Mouse (Mus musculus): ENCODE measurements around the gene Mtfr1l.

The Mtfr1l gene

DNA sequence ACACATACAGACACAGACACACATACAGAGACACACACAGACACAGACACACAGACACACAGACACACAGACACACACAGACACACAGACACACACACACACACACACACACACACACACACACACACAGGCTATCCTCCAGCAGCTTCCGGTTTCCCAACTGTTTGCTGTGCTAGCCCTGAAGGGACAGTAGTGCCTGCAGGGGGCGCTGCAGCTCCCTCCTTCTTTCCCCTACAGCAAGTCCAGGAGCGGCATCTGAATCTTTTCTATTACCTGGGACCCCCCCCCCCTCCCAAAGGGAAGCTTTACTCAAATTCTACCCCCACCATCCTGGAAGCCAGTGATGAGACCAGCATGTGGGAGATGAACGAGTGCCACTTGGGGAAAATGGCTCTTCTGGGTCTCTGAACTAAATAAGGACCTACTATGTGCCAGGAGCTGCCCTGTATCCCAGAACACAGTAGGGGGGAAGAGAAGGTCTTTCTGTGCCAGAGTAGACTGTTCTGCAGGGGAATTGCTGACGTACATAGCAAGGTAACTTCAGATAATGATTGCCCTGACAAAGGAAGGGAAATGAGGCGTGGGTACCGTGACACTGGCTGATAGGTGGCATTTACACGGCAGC lies 20.9 kb upstream of the Mtfr1l start:
- peak; percentile 69 to 78 for DNase-seq

DNA sequence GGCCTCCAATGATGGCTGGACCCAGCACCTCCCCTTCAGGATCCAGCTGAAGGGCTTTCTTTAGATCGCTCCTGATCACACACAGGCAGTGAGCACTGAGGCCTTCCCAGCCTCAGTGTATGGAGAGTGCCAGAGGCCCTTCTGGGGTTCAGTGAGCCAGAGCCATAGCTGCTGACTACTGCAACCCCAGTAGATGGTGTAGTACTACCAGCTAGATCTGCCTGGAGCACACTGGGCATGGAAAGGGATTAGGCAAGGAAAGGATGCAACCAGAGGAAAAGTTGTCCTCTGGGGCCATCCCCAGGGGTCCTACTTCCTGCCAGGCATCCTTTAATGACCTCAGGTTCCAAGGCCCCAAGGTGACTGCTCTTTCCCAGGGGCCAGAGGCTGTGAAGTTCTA lies 18.4 kb upstream of the Mtfr1l start:
- DNase-seq: no peak

DNA sequence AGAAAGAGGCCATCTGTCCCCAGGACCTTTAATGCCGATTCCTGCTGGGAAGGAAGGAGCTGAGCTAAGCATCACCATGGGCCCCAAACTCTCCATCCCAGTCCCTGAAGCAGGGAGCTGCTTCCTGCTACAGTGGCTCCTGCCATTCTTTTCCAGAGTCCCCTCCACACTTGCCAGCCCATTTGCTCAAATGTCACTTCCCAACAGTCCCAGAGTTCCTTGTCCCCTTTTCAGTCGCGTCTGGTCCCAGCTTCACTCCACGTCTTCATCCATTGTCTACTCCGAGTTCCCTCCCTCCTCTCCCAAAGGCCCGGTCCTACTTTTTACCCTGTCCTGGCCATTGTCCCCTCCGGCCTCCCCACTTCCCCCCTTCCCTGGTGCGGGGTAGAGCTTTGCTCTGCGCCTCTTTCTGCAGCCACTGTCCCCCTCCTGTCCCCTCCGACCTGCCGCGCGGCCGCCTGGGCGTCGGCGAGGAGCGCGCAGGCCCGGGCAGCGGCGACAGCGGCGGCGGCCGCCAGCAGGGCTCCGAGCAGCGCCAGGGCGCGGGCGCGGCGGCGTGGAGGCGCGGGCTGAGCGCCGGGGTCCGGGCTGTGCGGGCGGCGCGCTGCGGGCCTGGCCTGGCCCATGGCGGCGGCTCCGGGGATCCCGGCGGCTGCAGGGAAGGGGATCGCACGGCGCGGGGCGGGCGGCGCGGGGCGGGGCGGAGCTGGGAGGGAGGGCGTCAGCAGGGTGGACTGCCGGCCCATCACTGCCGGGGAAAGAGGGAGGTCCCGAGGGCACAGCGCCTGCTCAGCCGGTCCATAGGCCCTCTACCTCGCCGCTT lies 16.5 kb upstream of the Mtfr1l start, which contains the start of gene Selenon:
Selenon (minus strand) TSS at position 673 of the 823 bp plus-strand sequence.
- peak; percentile 78 to 83 for DNase-seq

DNA sequence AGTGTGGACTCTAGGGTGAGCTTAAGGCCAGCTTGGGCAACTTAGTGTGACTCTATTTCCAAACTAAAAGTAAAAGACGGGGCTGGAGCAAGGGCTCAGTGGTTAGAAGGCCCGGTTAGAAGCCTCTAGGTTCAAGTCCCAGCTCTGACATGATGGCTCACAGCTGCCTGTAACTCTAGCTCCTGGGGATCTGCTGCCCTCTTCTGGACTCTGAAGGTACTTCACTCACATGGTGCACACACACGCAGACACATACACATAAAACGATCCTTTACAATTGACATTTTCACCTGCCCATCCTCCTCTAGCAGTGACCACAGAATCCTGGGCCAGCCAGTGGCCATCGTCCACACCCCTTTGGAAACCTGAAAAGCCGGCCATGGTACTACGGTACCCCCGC lies 14.7 kb upstream of the Mtfr1l start:
- DNase-seq: no peak

DNA sequence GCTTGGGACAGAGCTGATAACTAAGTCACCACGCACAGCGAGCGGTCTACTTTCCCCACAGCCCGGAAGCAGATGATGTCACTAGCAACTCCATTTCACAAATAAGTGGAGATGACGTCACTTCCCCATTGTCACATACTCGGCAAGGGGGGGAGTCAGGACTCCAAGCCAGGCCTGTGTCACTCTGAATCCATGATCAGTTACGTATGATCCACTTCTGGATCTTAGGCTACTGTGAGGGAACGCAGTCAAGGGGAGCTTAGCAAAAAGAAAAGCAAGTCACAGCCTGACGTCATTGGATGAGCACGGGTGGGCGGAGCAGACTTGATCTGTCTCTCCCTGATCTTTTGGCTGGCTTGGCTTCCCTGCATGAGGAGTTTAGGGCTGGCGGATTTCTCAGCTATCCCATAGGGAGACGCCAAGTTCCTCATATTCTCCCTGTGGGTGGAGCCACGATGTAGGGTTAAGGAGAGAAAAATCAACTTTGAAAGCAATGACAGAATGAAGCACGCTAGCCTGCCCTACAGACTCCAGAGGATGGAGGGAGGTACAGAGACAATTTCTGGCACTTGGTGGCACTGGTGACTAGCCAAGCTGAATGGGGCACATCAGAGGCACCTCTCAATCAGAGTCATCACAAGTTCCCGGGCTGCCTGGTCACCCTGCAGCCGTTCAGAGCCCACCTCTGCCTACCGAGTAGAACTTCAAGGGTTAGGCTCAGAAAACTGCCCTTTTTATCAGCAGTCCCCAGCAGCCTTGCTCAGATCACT lies 13.2 kb upstream of the Mtfr1l start:
- DNase-seq: peak in 1 of 2 experiments; percentile 27

DNA sequence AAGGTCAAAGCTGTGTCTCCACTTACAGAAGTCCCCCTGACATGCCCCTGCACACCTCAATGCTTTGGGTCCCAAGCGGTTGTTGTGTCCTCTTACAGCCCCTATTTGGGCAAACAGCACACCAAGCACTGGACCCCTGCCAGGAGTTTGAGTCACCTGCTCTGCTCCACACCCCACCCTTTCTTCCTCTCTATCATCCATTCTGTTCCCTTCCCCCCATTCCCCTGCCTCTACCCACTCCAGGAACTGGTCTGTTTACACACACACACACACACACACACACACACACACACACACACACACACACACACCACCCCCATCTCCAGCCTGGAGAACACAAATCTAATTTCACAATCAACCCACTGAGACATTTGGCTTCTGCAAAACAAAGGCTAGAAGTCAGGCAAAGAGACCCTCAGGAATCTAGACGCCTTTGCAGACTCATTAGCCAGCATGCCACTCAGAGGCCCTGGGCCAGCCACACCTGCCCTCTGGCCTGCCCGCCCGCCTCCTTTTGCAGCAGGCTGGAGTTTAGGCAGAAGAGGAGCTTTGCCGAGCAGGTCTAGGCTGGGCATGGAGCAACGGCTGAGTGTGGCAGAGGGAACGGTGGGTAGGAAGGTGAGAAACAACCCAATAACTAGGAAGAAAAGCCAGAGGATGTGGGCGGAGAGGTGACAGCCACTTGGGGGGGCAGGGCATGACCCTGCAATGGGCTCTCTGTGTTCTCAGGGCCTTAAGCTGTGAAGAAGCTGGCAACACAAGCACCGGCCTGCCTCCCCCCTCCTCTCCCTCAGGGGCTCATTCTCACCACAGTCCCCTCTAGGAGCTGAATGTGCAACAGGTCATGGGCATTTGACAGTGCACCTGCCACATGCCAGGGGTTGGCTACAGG lies 11.9 kb upstream of the Mtfr1l start:
- DNase-seq: no peak

DNA sequence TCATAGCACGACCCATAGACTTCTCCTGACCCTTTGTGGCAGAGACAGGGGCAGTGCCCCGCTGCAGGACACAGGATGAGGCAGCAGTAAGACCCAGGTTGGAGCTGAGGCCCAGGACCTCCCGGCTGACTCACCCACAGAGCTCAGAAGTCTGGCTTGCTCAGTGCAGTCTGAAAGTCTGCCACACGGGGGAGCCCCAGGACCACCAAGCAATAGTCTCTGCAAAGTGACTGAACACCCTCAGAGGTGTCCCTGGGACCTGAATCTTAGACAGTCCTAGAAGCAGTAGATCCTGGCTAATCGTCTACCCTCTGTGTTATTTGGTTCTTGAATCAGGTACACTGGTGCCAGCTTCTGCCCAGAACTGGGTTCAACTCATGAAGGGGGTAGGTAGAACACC lies 8.1 kb upstream of the Mtfr1l start:
- peak; percentile 96 to 97 for DNase-seq

DNA sequence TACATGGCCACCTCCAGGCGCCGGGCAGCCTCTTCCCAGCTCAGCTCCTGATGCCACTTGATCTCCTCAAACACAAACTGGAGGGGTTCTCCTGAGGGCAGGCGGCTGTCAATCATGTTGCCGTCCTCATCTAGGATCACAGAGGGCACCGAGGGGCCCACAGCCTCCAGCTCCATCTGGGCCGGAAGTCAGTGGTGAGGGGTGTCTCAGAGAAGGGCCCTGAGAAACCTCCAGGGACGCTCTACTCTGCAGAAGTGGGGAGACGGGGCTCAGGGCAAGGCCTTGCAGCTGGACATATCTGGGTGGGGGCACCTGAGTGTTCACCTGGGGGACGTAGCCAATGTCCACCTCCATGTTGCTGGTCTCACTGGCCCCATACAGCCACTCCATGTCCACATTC lies 7.5 kb upstream of the Mtfr1l start:
- no peak for DNase-seq

DNA sequence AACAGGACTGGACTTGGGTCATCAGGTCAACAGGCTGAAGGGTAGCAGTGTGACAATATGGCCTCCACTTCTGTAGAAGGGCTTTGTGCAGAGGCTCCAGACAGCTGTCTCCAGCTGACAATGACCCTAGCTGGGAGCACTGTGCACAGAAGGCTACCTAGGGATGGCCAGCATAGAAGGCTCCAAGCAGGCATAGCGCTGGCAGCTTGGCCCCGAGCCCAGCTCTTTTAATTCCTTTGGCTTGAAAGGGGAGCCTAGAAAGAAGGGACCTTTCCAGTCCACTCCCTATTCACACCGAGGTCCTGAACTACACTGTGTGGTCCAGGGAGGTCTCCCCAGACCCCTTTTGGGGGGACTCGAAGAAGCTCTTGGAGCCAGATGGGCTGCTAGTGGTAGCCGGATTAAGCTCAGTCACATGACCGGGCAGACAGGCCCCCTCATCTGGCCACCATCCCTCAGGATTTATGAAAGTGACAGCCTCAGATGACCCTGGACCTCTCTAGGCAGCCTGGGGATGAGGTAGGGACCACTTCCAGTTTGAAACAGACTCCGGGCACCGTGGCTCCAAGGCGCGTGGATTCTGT lies 3.9 kb upstream of the Mtfr1l start:
- no peak for DNase-seq

DNA sequence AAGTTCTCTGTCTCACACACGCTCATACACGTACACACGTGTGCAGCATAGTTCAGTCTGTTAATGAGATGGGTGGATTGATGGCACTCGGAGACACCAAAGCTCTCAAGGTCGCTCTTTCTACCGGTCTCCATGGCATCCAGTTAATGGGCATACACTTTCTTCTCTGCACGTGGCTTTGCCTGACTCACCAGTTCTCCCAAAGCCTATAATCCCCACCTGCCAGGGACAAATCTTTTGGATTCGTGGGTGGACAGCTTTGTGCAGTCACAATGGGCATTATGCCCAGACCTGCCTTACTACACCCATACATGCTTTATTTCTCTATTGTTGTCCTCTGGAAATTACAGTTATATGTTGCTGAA lies 582 bp upstream of the Mtfr1l start:
- DNase-seq: no peak

DNA sequence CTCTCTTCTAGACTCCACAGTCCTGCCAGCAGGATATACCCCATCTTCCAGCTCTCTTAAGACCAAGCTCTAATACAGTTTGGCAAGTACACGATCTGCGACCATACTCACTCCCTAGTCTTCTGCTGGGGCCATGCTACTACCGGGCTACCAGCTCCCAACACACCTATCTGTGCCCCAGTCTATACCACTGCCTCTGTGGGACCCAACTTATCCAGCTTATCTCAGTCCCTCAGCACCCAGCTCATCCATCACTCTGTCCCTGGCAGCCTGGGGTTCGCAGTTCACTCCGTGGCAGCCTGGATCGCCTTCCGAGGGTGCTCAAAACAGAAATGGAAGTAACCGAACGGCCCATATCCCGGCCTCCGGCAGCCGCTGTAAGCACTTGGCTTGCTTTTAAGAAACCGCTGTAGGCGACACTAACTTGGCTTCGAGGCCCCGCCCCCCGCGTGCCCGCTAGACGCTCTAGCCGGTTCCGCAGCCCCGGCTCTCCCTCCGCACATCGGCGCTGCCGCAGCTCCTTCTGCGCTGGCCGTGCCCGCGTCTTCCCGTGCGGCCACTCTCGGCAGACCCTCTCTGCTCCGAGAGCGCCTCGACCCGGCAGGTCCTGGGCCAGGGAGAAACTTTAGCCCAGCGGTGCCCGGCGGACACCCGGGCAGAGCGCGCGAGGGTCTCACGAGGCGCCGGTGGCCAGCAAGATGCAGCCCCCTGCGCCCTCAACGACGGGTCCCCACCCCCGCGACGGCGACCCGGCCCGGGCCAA lies 882 bp downstream of the Mtfr1l start:
- peak; percentile 82 to 88 for DNase-seq

DNA sequence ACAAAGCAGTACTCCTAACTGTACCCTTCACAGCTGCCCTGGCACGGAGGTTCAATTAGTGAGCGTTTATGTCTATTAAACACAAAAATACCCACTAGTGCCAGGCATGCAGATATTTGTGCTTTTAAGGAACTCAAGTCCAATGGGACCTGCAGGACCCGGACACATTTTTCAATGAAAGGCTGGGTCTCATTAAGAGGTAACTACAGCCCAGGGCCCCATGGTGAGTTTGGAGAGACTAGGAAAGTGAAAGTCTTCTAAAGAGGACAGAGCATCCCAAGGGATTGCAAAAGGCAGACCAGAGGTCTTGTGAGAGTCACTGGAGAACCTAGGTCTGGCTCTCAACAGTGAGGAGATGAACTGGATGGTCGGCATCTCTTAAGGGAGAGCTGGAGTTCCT lies 1.8 kb downstream of the Mtfr1l start:
- DNase-seq: no peak

DNA sequence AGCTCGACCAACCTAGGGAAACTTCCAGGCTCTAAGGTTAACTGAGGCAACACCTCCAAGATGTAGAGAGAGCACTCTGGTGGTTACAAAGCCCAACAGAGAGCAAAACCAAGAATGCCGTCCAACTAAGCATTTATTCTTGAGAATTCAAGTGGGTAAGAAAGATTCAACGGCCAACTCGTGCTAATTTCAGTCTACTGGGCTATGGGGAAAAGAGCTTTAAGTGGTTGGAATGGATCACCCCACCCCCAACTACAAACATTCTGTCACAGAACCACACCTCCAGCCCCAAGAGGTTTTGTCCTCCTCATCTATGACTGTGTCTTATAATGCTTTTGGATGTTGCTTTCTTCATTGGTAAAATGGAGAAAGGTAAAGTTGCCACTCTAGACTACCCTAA lies 2.3 kb downstream of the Mtfr1l start:
- no peak for DNase-seq

DNA sequence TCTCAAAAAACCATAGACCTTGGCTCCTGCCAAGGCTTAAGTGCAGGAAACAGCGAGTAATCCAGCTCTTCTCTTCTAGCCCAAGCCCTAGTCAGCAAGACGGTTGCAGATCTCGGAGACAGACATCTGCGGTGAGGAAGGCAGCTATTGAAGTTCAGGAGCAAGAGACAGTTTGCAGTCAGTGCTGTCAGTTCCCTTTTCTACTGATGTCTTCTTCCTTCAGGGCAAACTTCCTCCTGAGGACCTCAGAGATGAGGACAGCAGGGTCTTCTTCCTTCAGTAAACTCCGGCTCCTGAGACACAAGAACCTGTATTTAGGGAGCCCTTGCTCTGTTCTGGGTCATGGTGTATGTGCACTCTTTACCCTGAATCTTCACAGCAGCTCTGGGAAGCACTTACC lies 9.0 kb downstream of the Mtfr1l start:
- DNase-seq: no peak

DNA sequence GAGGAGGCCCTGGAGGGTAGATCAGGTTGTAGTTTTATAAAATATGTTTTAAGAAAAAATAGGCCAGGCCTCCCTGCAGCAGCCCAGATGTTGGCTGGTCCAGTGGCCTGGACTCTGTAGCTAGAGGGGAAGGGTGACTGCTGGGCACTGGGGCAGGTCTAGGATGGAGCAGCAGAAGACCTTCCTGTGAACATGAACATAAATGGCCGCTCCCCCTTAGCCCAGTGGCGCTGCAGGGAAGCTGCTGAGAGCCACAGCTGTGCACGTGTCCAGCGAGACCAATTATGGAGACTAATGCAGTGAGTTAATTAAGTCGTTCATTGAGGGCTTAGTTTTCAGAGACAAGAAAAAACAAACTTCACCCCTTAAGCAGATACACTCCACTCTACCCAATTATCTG lies 9.4 kb downstream of the Mtfr1l start:
- DNase-seq: no peak

DNA sequence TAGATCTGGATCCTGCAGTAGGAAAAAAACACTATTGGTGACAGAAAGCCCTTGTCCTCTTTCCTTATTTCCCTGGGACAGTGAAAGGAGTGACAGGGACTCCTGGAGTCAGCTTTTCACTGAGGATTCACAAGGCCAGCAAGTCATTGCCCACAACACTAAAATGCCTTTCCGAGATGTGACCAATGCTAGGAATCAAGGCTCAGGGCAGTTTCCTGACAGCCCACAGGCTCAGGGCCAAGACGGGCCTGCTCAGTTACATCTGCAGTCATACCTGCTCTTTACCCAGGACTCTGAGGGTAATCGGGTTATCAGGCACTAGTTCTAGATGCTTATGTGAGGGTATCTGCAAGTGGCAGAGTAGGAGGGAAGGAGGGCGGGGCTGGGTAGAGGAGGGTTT lies 11.7 kb downstream of the Mtfr1l start:
- DNase-seq: no peak

DNA sequence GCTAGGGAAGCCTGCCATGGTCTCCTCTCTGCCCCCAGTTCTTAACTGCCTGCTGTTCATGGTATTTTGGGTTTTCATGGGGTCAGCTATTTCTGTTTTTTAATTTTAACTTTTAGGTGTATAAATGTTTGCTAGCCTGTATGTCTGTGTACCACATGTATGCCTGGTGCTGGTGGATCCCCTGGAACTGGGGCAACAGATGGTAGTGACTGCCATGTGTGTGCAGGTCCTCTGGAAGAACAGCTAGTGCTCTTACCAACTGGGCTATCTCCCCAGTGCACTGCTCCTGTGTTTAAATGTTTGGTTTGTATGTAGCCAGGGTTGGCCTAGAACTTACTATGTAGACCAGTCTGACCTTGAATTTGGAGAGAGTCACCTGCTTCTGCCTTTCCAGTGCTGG lies 15.9 kb downstream of the Mtfr1l start:
- DNase-seq: no peak

DNA sequence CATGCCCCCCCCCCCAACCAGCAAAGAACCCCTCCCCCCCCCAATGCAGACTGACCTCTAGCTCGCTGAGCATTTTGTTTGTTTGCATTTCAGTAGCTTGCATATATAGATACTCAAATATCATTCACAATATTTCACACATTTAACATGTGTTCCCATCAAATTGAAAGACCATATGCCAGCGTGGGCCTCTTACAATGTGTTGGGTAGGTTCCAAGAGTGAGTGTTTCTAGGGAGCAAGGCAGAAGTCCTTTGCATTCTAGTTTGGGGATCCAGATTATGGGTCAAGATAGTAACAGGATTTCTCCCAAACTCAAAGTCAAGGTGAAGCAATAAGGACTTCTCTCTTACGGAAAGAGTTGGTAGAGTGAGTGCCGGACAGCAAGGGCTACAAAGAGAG lies 16.6 kb downstream of the Mtfr1l start:
- DNase-seq: no peak

DNA sequence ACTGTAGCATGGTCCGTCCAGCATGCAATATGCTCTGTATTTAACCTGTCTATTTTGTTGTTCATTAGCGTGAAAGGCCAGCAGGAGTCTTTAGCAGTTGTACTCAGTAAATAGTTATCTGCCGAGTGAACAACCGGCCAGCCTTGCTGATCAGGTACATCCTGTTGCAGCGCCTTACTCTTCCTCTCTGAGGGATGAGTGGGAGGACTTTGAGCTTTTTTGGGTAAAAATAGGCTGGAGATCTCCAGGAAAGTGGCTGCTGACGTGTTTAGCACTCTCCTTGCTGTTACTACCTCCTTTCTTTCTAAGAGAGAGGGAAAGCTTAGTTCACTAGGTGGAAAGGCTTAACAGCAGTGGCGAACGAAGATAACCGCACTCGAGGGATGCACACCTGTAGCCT lies 17.5 kb downstream of the Mtfr1l start:
- no peak for DNase-seq

DNA sequence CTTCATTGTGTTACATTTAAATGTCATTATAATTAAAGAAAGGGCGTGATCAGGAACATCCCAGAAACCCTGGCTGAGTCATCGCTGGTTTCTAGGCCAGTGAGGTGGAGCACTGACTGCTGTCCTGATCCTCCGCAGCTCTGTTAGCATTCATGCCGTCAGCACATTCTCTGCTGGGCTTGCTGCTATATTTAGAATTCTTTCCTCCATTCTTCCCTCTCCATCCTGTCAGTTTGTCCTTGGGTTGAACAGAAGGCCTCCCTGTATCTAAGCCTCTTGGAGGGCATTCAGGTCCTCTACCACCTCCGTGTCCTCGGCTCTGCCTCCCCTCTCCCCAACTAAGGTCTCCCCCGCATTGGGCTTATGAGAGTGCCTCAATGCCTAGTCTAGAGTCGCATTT lies 18.2 kb downstream of the Mtfr1l start:
- peak in 1 of 2 experiments; percentile 35 for DNase-seq

DNA sequence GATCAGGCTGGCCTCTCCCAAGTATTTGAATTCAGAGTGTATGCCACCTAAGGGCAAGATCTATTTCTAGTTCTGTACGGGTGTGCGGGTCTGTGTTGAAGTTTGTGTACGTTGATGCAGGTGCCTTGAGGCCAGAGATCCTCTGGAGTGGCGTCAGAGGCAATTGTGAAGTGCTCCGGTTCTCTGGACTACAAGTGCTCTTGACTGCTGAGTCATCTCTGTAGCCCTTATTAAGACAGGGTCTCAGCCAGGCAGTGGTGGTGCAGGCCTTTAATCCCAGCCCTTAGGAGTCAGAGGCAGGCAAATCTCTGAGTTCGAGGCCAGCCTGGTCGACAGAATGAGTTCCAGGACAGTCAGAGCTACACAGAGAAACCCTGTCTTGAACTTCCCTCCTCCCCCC lies 19.6 kb downstream of the Mtfr1l start:
- no peak for DNase-seq
